Mouse (Mus musculus) CH12.LX (cell line): ENCODE measurements around the gene Magix.

Experiments
- CTCF ChIP-seq, 2 experiments: IDR thresholded peaks in 1 of 2; conservative IDR thresholded peaks in 1 of 2; 2 replicates each; pipeline ENCODE4 v1.5.1; 2011 to 2012; ENCODE audit warnings: low read depth in 2 of 2, low read length in 2 of 2, improper control_type of control experiment in 1 of 2, inconsistent platforms in 1 of 2, mild to moderate bottlenecking in 1 of 2, moderate library complexity in 1 of 2
- E2F4 ChIP-seq: IDR thresholded peaks from 2 replicates; pipeline ENCODE4 v1.6.1; 2011; ENCODE audit warnings: low read depth, low read length, improper control_type of control experiment; ENCODE audit not compliant: insufficient replicate concordance
- ELF1 ChIP-seq: IDR thresholded peaks from 2 replicates; pipeline ENCODE4 v1.6.1; 2014; ENCODE audit warnings: low read depth, mild to moderate bottlenecking, inconsistent platforms, low read length, improper control_type of control experiment
- EP300 ChIP-seq: IDR thresholded peaks from 2 replicates; pipeline ENCODE4 v1.6.1; 2011; ENCODE audit warnings: low read length, improper control_type of control experiment
- GABPA ChIP-seq: IDR thresholded peaks from 2 replicates; pipeline ENCODE4 v1.6.1; 2012; ENCODE audit warnings: low read depth, low read length, improper control_type of control experiment, inconsistent platforms; ENCODE audit not compliant: insufficient replicate concordance
- HCFC1 ChIP-seq: IDR thresholded peaks from 2 replicates; pipeline ENCODE4 v1.6.1; 2012; ENCODE audit warnings: low read depth, mild to moderate bottlenecking, inconsistent platforms, low read length, improper control_type of control experiment
- MAFK ChIP-seq: IDR thresholded peaks from 2 replicates; pipeline ENCODE4 v1.6.1; 2011; ENCODE audit warnings: low read length, improper control_type of control experiment; ENCODE audit not compliant: insufficient replicate concordance
- MAX ChIP-seq: IDR thresholded peaks from 2 replicates; pipeline ENCODE4 v1.6.1; 2011; ENCODE audit warnings: low read length, improper control_type of control experiment
- NELFE ChIP-seq: IDR thresholded peaks from 2 replicates; pipeline ENCODE4 v1.6.1; 2011; ENCODE audit warnings: low read depth, low read length, improper control_type of control experiment
- PAX5 ChIP-seq: IDR thresholded peaks from 2 replicates; pipeline ENCODE4 v1.6.1; 2012; ENCODE audit warnings: low read length, inconsistent platforms, mixed read lengths
- POLR2A ChIP-seq: IDR thresholded peaks from 2 replicates; pipeline ENCODE4 v1.6.1; 2011; ENCODE audit warnings: low read depth, mild to moderate bottlenecking, improper control_type of control experiment, low read length
- POLR2AphosphoS2 ChIP-seq: IDR thresholded peaks from 2 replicates; pipeline ENCODE4 v1.6.1; 2011; ENCODE audit warnings: low read depth, low read length, improper control_type of control experiment
- USF1 ChIP-seq: IDR thresholded peaks from 2 replicates; pipeline ENCODE4 v1.6.1; 2014; ENCODE audit warnings: low read depth, mild to moderate bottlenecking, inconsistent platforms, low read length, improper control_type of control experiment
- ZC3H11A ChIP-seq: IDR thresholded peaks from 2 replicates; pipeline ENCODE4 v1.6.1; 2012; ENCODE audit warnings: low read depth, mild to moderate bottlenecking, inconsistent platforms, low read length, improper control_type of control experiment

GRCm38 (mm10) chrX:7680864-7681263 is at the start of gene Magix:
- TF ChIP-seq CTCF (conservative IDR thresholded peaks at IDR 0.05 in 1 of 2, IDR thresholded peaks at IDR 0.05 in 1 of 2; ENCODE audit: low read depth in 2 of 2, low read length in 2 of 2) (no peak), PAX5 (no peak), MAFK (no peak), HCFC1 (no peak), E2F4 (no peak), ELF1 (no peak), GABPA (no peak), ZC3H11A (no peak), MAX (no peak), USF1 (no peak), POLR2A (no peak), EP300 (no peak), POLR2AphosphoS2 (no peak), NELFE (no peak)
